Mouse (Mus musculus) liver, postnatal 0 days (tissue): ENCODE results near the gene BC107364. TPM values are rescaled to one million over a fixed set of nuclear protein-coding genes. Genes with fewer than 3 reads are reported as not detected.
A peak's percentile ranks its signal among the peaks of the same experiment; 100 is the strongest.
"Not testable (repeated sequence)": the region's sequence is repeated elsewhere in the genome, so short reads cannot be mapped to it uniquely, and the experiment has no call there.

ENCODE experiments used
- ATAC-seq: fragments of 200-750 bp; cut with Nextera tagmentation; 2 replicates; pipeline ENCODE4 v1.8.0; 2017; ENCODE audit warnings: mild to moderate bottlenecking, moderate library complexity
- DNase-seq: peaks from one replicate; pipeline ENCODE4 v3.0.0-alpha.2; 2016
- H3K27ac ChIP-seq: fragments of 300-500 bp; sonication (generic); 2 replicates; pipeline ENCODE4 v1.5.1; 2014; ENCODE audit warnings: antibody characterized with exemption, moderate library complexity, mild to moderate bottlenecking, low read depth
- H3K27me3 ChIP-seq: fragments of 300-500 bp; sonication (generic); 2 replicates; pipeline ENCODE4 v1.6.1; 2014; ENCODE audit warnings: low read length, control low read depth, mixed read lengths; ENCODE audit not compliant: insufficient read depth
- H3K36me3 ChIP-seq: fragments of 300-500 bp; sonication (generic); replicated peaks from 2 replicates; pipeline ENCODE4 v1.6.1; 2014; ENCODE audit warnings: mild to moderate bottlenecking, control low read depth, low read length, moderate library complexity, mixed read lengths; ENCODE audit not compliant: insufficient read depth
- H3K4me1 ChIP-seq: fragments of 300-500 bp; sonication (generic); 2 replicates; pipeline ENCODE4 v1.6.1; 2014; ENCODE audit warnings: antibody characterized with exemption, mild to moderate bottlenecking, control low read depth; ENCODE audit not compliant: insufficient read depth
- H3K4me2 ChIP-seq: fragments of 300-500 bp; sonication (generic); 2 replicates; pipeline ENCODE4 v1.6.1; 2014; ENCODE audit warnings: low read depth, mild to moderate bottlenecking, low read length, moderate library complexity, mixed read lengths
- H3K4me3 ChIP-seq: fragments of 300-500 bp; sonication (generic); 2 replicates; pipeline ENCODE4 v1.5.1; 2014; ENCODE audit warnings: low read depth, low read length
- H3K9ac ChIP-seq: fragments of 300-500 bp; sonication (generic); replicated peaks from 2 replicates; pipeline ENCODE4 v1.6.1; 2014; ENCODE audit warnings: mild to moderate bottlenecking, moderate library complexity
- H3K9me3 ChIP-seq: fragments of 300-500 bp; sonication (generic); 2 replicates; pipeline ENCODE4 v1.6.1; 2016; ENCODE audit warnings: mild to moderate bottlenecking, control low read depth, low read length, mixed read lengths
- CTCF ChIP-seq: sonication (generic); IDR thresholded peaks from 2 replicates; pipeline ENCODE4 v1.5.1; 2016; ENCODE audit warnings: antibody characterized with exemption, low read depth
- EP300 ChIP-seq: IDR thresholded peaks from 2 replicates; pipeline ENCODE4 v1.6.1; 2016; ENCODE audit warnings: antibody characterized with exemption, low read depth, mild to moderate bottlenecking
- WGBS: fragments of 180-500 bp; shearing (Covaris S2); extraction: QIAGEN DNeasy Blood & Tissue Kit; methylation state at CpG from one replicate; pipeline ENCODE4 v1.1.7; 2014; ENCODE audit not compliant: insufficient replicate concordance; 5-methylcytosine and 5-hydroxymethylcytosine counted together
- polyA plus RNA-seq: library from polyadenylated mRNA; unstranded; fragments of >200 nt; fragmentation: Nextera tagmentation; extraction: Ambion mirVana; gene quantifications from 2 replicates; pipeline ENCODE4 v1.2.1, GENCODE M21; 2015

Gene BC107364
- not detected in 2 replicates for polyA plus RNA-seq

GRCm38 (mm10) chr3:96452262-96452661 lies at the start of gene BC107364:
BC107364 (minus strand) TSS chr3:96452306.
- not testable (repeated sequence) for H3K9me3 ChIP-seq, H3K27me3 ChIP-seq, H3K9ac ChIP-seq, H3K36me3 ChIP-seq, H3K4me3 ChIP-seq, H3K27ac ChIP-seq, H3K4me1 ChIP-seq, H3K4me2 ChIP-seq, DNase-seq
- peak; percentile 24 for ATAC-seq
- no CpG with 5 or more reads among the region's 48 CpGs for WGBS

- H3K27ac ChIP-seq = peak overlapping the region; percentile 94
- peak overlapping the region; percentile 76 for H3K9ac ChIP-seq
- peak; percentile 68 for ATAC-seq
- peak overlapping the region; percentile 78 for H3K4me2 ChIP-seq
- H3K4me3 ChIP-seq = peak overlapping the region; percentile 71
- 0% methylated on average over 32 of the region's 32 CpGs for WGBS
- H3K27me3 ChIP-seq = no peaks in the 10 kb centered on the region
- no peaks in the 10 kb centered on the region for H3K36me3 ChIP-seq
- DNase-seq = peak; percentile 93
- TF ChIP-seq EP300 (no peak), CTCF (no peak)
- no peaks in the 10 kb centered on the region; the same call in none of the 2 replicates for H3K4me1 ChIP-seq
- no peaks in the 10 kb centered on the region for H3K9me3 ChIP-seq
Observed at GRCm38 (mm10) chr3:96501391-96502115, 49.4 kb upstream of the BC107364 start.

- Histone ChIP-seq H3K4me2 (peak overlapping the region; percentile 78), H3K27ac (peak overlapping the region; percentile 94), H3K9me3 (no peaks in the 10 kb centered on the region), H3K27me3 (no peaks in the 10 kb centered on the region), H3K36me3 (no peaks in the 10 kb centered on the region), H3K4me3 (peak overlapping the region; percentile 71), H3K9ac (peak overlapping the region; percentile 76), H3K4me1 (peaks cover 3% of the 10 kb centered on the region)
- ATAC-seq (peak; percentile 69), DNase-seq (peak; percentile 88)
- WGBS = 0% methylated on average over 19 of the region's 19 CpGs
- TF ChIP-seq CTCF = no peak
- TF ChIP-seq EP300 = no peak
Observed at GRCm38 (mm10) chr3:96500691-96501265, 48.7 kb upstream of the BC107364 start.

- WGBS = under 1% methylated on average over 17 of the region's 17 CpGs
- H3K36me3 ChIP-seq = no peaks in the 10 kb centered on the region
- peaks cover 6% of the 10 kb centered on the region for H3K4me1 ChIP-seq
- peak overlapping the region; percentile 94 for H3K27ac ChIP-seq
- TF ChIP-seq EP300 (peak; percentile 39; the same call in 1 of the 2 replicates), CTCF (no peak)
- no peaks in the 10 kb centered on the region for H3K27me3 ChIP-seq
- peak; percentile 94 for DNase-seq
- H3K4me3 ChIP-seq = peak overlapping the region; percentile 71
- H3K9me3 ChIP-seq = no peaks in the 10 kb centered on the region
- peak overlapping the region; percentile 78 for H3K4me2 ChIP-seq
- H3K9ac ChIP-seq = peak overlapping the region; percentile 80
- ATAC-seq = peak; percentile 71
Observed at GRCm38 (mm10) chr3:96500289-96500621, 48.1 kb upstream of the BC107364 start.

GRCm38 (mm10) chr3:96499481-96500288 lies 47.6 kb upstream of the BC107364 start:
- Histone ChIP-seq H3K27ac (peak overlapping the region; percentile 93), H3K36me3 (no peaks in the 10 kb centered on the region), H3K4me1 (peaks cover 6% of the 10 kb centered on the region), H3K4me3 (peak overlapping the region; percentile 71), H3K4me2 (peak overlapping the region; percentile 78), H3K9ac (peak overlapping the region; percentile 80), H3K9me3 (no peaks in the 10 kb centered on the region), H3K27me3 (no peaks in the 10 kb centered on the region)
- TF ChIP-seq EP300 (no peak; the same call in 1 of the 2 replicates), CTCF (no peak)
- under 1% methylated on average over 36 of the region's 36 CpGs for WGBS
- ATAC-seq (peak; percentile 37), DNase-seq (peak; percentile 83)
